Mouse (Mus musculus): ENCODE data around the gene Chchd10.

Gene Chchd10

DNA sequence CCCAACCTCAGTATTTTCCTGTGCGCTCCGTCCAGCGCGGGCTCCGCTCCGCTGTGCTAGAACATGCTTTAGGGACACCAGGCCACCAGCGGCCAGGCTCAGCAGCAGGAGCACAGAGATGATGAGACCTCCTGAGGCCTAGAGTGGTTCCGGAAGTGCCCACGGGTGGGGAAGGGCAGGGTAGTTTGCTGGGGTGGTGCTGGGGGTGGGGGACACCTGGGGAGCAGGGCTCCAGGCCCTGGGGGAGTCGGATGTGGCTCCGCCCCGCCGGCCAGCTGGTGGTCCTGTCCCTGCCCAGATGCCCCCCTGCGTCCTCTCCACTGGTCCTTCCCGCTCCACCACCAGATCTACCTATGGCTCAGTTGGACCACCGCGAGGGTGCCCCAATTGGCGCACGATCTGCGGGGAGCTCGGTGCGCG is 17.9 kb downstream of the Chchd10 start:
- DNase-seq (ENCODE audit: low read depth) = no peak

DNA sequence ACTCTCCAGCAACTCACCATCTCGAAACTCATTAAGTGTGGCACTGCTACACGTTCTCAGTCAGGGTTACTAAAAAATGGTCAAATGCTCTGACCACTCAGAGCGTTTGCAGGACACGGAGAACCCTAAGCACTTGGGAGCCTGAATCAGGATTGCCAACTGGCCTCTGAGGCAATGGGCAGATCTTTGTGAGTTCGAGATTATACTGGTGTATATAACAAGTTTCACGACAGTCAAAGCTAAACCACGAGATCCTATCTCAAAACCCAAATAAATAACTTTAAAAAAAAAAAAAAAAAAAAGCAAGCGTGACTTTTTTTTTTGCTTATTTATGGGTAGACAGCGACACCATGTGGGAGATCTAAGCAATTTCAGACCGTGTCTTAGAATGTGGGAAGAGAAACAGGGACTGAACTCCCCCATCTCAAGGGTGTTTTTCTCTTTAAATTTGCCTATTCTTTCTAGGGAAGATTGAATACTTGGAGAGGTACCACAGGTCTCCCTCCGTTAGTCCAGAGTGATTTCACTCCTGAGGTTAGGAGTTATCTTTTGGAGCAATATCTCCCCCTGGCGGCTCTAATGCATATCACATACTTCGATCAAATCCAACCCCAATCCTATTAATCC is 18.6 kb downstream of the Chchd10 start:
- DNase-seq (ENCODE audit: low read depth) = peak; percentile 50

- DNase-seq (ENCODE audit: low read depth) = no peak
These were observed 21.5 kb downstream of the Chchd10 start, which contains the start of gene Gm5134 for GRCm38 (mm10) chr10:75954381-75954811. Gm5134 (plus strand) TSS chr10:75954514.

DNA sequence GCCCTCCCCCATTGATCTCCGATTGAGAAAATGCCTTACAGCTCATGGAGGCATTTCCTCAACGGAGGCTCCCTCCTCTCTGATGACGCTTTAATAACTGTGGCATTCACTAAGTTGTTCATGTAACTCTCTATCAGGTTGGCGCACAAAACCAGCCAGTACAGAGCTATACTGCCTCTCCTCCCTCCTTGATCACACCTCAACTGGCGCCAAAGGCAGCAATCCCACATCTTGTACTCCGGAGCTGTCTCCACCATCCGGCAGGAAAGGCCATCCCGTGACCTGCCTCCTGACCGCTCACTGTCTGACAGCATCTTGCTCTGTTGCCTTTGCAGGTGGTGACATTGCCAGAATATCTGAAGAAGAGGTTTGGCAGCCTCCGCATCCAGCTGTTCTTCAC is 40.9 kb downstream of the Chchd10 start:
- no peak for DNase-seq (ENCODE audit: low read depth)

GRCm38 (mm10) chr10:75975216-75975615 is 42.3 kb downstream of the Chchd10 start:
- no peak for DNase-seq (ENCODE audit: low read depth)

DNA sequence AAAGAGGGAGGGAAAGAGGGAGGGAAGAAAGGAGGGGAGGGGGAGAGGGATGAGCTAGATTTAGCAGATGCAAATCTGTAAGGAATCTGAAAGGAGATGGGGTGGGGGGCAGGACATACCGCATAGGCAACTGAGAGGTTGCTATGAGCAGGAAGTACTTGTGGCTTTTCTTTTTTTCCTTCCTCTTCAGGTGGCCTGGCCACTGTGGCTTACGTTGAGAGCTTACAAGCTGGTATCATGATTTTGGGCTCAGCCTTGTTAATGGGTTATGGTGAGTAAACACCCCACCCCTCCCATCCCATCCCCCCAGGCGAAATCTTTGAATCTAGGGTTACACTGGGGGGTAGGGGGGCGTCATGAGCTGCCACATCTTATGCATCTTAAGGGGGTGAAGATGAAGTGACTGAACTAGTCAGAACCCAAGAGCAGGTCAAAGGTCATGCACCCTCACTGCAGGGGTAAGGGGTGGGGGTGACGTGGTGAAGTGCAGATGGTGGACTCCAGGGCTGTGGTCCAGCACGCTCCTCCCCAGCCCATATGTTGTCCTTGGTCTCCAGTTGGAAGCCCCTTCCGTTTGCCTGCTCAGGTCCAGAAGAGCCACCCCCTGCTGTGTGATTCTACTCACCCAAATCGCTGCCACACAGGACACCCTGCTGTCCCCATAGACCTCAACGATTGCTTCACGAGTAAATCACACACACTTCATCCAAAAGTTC is 45.3 kb downstream of the Chchd10 start:
- no peak for DNase-seq (ENCODE audit: low read depth)

DNA sequence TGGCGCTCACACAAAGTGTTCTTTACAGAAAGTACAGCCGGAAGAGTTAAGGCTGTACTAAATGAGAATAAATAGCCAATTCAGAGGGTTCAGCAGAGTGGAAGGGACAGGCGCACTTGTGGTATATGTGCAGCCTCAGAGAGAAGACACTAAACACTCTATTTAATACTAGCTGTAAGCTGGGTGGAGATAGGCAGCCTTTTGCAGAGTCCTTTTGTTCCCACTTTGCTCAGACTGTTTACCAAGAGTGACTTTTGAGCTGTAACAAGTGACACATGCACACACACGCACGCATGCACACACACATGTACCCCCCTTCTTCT is 45.9 kb downstream of the Chchd10 start:
- DNase-seq (ENCODE audit: low read depth) = no peak

- DNase-seq (ENCODE audit: low read depth) = no peak
These were observed 46.5 kb downstream of the Chchd10 start for GRCm38 (mm10) chr10:75979432-75979831.
